Mouse (Mus musculus): ENCODE data around the gene Gm13277. TPM values are rescaled to one million over a fixed set of nuclear protein-coding genes. Genes with fewer than 3 reads are reported as not detected.
A peak's percentile ranks its signal among the peaks of the same experiment; 100 is the strongest.
"Not testable (repeated sequence)": the region's sequence is repeated elsewhere in the genome, so short reads cannot be mapped to it uniquely, and the experiment has no call there.

Gm13277 gene
- total RNA-seq, 2 experiments from 2014 or later = not detected

GRCm38 (mm10) chr4:88782335-88782734 is 6.1 kb upstream of the Gm13277 start:
- not testable (repeated sequence) for ATAC-seq (replicated peaks; ENCODE audit: poor library complexity, severe bottlenecking)

- not testable (repeated sequence) for ATAC-seq (replicated peaks; ENCODE audit: poor library complexity, severe bottlenecking)
These were observed 3.0 kb upstream of the Gm13277 start, which contains the start of gene Gm13276 for GRCm38 (mm10) chr4:88785409-88785808. Gm13276 (plus strand) TSS chr4:88785709.

GRCm38 (mm10) chr4:88791250-88791649 is 2.8 kb downstream of the Gm13277 start, which contains the start of gene Gm13278:
Gm13278 (plus strand) TSS chr4:88791550.
- ATAC-seq (replicated peaks; ENCODE audit: poor library complexity, severe bottlenecking) = not testable (repeated sequence)

GRCm38 (mm10) chr4:88793936-88794675 is 5.7 kb downstream of the Gm13277 start, which contains the start of gene Gm13275:
Gm13275 (plus strand) TSS chr4:88794487.
- ATAC-seq (replicated peaks; ENCODE audit: poor library complexity, severe bottlenecking) = not testable (repeated sequence)

- not testable (repeated sequence) for ATAC-seq (replicated peaks; ENCODE audit: poor library complexity, severe bottlenecking)
These were observed 8.7 kb downstream of the Gm13277 start, which contains the start of gene Gm13279 for GRCm38 (mm10) chr4:88797097-88797496. Gm13279 (plus strand) TSS chr4:88797397.

- ATAC-seq (replicated peaks; ENCODE audit: poor library complexity, severe bottlenecking) = not testable (repeated sequence)
These were observed 10.9 kb downstream of the Gm13277 start, which contains the start of gene Gm13285 for GRCm38 (mm10) chr4:88799365-88799764. Gm13285 (plus strand) TSS chr4:88799665.

GRCm38 (mm10) chr4:88802954-88803353 is 14.5 kb downstream of the Gm13277 start, which contains the start of gene Gm13287:
Gm13287 (plus strand) TSS chr4:88803254.
- not testable (repeated sequence) for ATAC-seq (replicated peaks; ENCODE audit: poor library complexity, severe bottlenecking)

GRCm38 (mm10) chr4:88805231-88805630 is 16.8 kb downstream of the Gm13277 start, which contains the start of gene Gm13288:
Gm13288 (plus strand) TSS chr4:88805531.
- ATAC-seq (replicated peaks; ENCODE audit: poor library complexity, severe bottlenecking) = not testable (repeated sequence)

- not testable (repeated sequence) for ATAC-seq (replicated peaks; ENCODE audit: poor library complexity, severe bottlenecking)
These were observed 17.3 kb downstream of the Gm13277 start for GRCm38 (mm10) chr4:88805761-88806160.

- no peak for ATAC-seq (replicated peaks; ENCODE audit: poor library complexity, severe bottlenecking)
These were observed 27.5 kb downstream of the Gm13277 start, which contains the start of gene Ifna7 for GRCm38 (mm10) chr4:88815928-88816327. Ifna7 (plus strand) TSS chr4:88816228.

GRCm38 (mm10) chr4:88819659-88820058 is 31.2 kb downstream of the Gm13277 start, which contains the start of gene Ifna11:
Ifna11 (plus strand) TSS chr4:88819959.
- ATAC-seq (replicated peaks; ENCODE audit: poor library complexity, severe bottlenecking) = no peak

- ATAC-seq (replicated peaks; ENCODE audit: poor library complexity, severe bottlenecking) = 0 out of 2 replicates have a peak, but pooled peaks have one; percentile 30
These were observed 34.6 kb downstream of the Gm13277 start for GRCm38 (mm10) chr4:88822995-88823394.

- ATAC-seq (replicated peaks; ENCODE audit: poor library complexity, severe bottlenecking) = not testable (repeated sequence)
These were observed 38.7 kb downstream of the Gm13277 start, which contains the start of gene Ifna6 for GRCm38 (mm10) chr4:88827116-88827515. Ifna6 (plus strand) TSS chr4:88827416.

GRCm38 (mm10) chr4:88830523-88830922 is 42.1 kb downstream of the Gm13277 start:
- ATAC-seq (replicated peaks; ENCODE audit: poor library complexity, severe bottlenecking) = peak; percentile 42; the same call in 1 of the 2 replicates

- ATAC-seq (replicated peaks; ENCODE audit: poor library complexity, severe bottlenecking) = not testable (repeated sequence)
These were observed 46.8 kb downstream of the Gm13277 start, which contains the start of gene Ifna5 for GRCm38 (mm10) chr4:88835225-88835624. Ifna5 (plus strand) TSS chr4:88835525.

Other genes with a start within 250 kb of the Gm13277 start
Only the 30 nearest of the 31 such genes appear.
- gene Ifna14, start 216.8 kb upstream of the Gm13277 start, total RNA-seq (2014; fragmentation: Nextera tagmentation) = not detected in 2 replicates
- gene Ifna14, start 216.8 kb upstream of the Gm13277 start, total RNA-seq (2017) = not detected in 2 replicates
- gene Ifna9, start 196.2 kb upstream of the Gm13277 start, total RNA-seq (2014; fragmentation: Nextera tagmentation) = not detected in 2 replicates
- not detected in 2 replicates for gene Ifna9, start 196.2 kb upstream of the Gm13277 start, total RNA-seq (2017)
- not detected in 2 replicates for gene Ifna12, start 185.3 kb upstream of the Gm13277 start, total RNA-seq (2014; fragmentation: Nextera tagmentation)
- not detected in 2 replicates for gene Ifna12, start 185.3 kb upstream of the Gm13277 start, total RNA-seq (2017)
- not detected in 2 replicates for gene C87499, start 154.2 kb upstream of the Gm13277 start, total RNA-seq (2014; fragmentation: Nextera tagmentation)
- gene C87499, start 154.2 kb upstream of the Gm13277 start, total RNA-seq (2017) = not detected in 2 replicates
- gene Ifna13, start 144.2 kb upstream of the Gm13277 start, total RNA-seq (2014; fragmentation: Nextera tagmentation) = not detected in 2 replicates
- not detected in 2 replicates for gene Ifna13, start 144.2 kb upstream of the Gm13277 start, total RNA-seq (2017)
- not detected in 2 replicates for gene Ifna16, start 111.7 kb upstream of the Gm13277 start, total RNA-seq (2014; fragmentation: Nextera tagmentation)
- not detected in 2 replicates for gene Ifna16, start 111.7 kb upstream of the Gm13277 start, total RNA-seq (2017)
- gene Ifna2, start 104.7 kb upstream of the Gm13277 start, total RNA-seq (2014; fragmentation: Nextera tagmentation) = not detected in 2 replicates
- gene Ifna2, start 104.7 kb upstream of the Gm13277 start, total RNA-seq (2017) = not detected in 2 replicates
- gene Ifnab, start 97.3 kb upstream of the Gm13277 start, total RNA-seq (2014; fragmentation: Nextera tagmentation) = not detected in 2 replicates
- gene Ifnab, start 97.3 kb upstream of the Gm13277 start, total RNA-seq (2017) = not detected in 2 replicates
- not detected in 2 replicates for gene Gm26566, start 66.8 kb upstream of the Gm13277 start, total RNA-seq (2014; fragmentation: Nextera tagmentation)
- 0.69 TPM in 1 of 2 replicates, not detected in the other for gene Gm26566, start 66.8 kb upstream of the Gm13277 start, total RNA-seq (2017)
- 33.5 and 45.5 TPM in 2 replicates for gene Klhl9, start 66.2 kb upstream of the Gm13277 start, total RNA-seq (2014; fragmentation: Nextera tagmentation)
- 72.4 and 96.0 TPM in 2 replicates for gene Klhl9, start 66.2 kb upstream of the Gm13277 start, total RNA-seq (2017)
- not detected in 2 replicates for gene Gm13271, start 33.8 kb upstream of the Gm13277 start, total RNA-seq (2014; fragmentation: Nextera tagmentation)
- gene Gm13271, start 33.8 kb upstream of the Gm13277 start, total RNA-seq (2017) = not detected in 2 replicates
- gene Gm13283, start 28.5 kb upstream of the Gm13277 start, total RNA-seq (2014; fragmentation: Nextera tagmentation) = 0.49 TPM in 1 of 2 replicates, not detected in the other
- 0.21 TPM in 1 of 2 replicates, not detected in the other for gene Gm13283, start 28.5 kb upstream of the Gm13277 start, total RNA-seq (2017)
- gene Gm13290, start 14.8 kb upstream of the Gm13277 start, total RNA-seq (2014; fragmentation: Nextera tagmentation) = not detected in 2 replicates
- gene Gm13290, start 14.8 kb upstream of the Gm13277 start, total RNA-seq (2017) = not detected in 2 replicates
- gene Gm13289, start 11.7 kb upstream of the Gm13277 start, total RNA-seq (2014; fragmentation: Nextera tagmentation) = not detected in 2 replicates
- not detected in 2 replicates for gene Gm13289, start 11.7 kb upstream of the Gm13277 start, total RNA-seq (2017)
- not detected in 2 replicates for gene Gm13272, start 8.8 kb upstream of the Gm13277 start, total RNA-seq (2014; fragmentation: Nextera tagmentation)
- not detected in 2 replicates for gene Gm13272, start 8.8 kb upstream of the Gm13277 start, total RNA-seq (2017)
- 1.5 TPM in 1 of 2 replicates, not detected in the other for gene Ifnz, start 6.5 kb upstream of the Gm13277 start, total RNA-seq (2014; fragmentation: Nextera tagmentation)
- 0.22 and 0.52 TPM in 2 replicates for gene Ifnz, start 6.5 kb upstream of the Gm13277 start, total RNA-seq (2017)
- not detected in 2 replicates for gene Gm13276, start 2.9 kb upstream of the Gm13277 start, total RNA-seq (2014; fragmentation: Nextera tagmentation)
- not detected in 2 replicates for gene Gm13276, start 2.9 kb upstream of the Gm13277 start, total RNA-seq (2017)
- gene Gm13278, start 2.9 kb downstream of the Gm13277 start, total RNA-seq (2014; fragmentation: Nextera tagmentation) = not detected in 2 replicates
- not detected in 2 replicates for gene Gm13278, start 2.9 kb downstream of the Gm13277 start, total RNA-seq (2017)
- not detected in 2 replicates for gene Gm13275, start 5.9 kb downstream of the Gm13277 start, total RNA-seq (2014; fragmentation: Nextera tagmentation)
- not detected in 2 replicates for gene Gm13275, start 5.9 kb downstream of the Gm13277 start, total RNA-seq (2017)
- not detected in 2 replicates for gene Gm13279, start 8.8 kb downstream of the Gm13277 start, total RNA-seq (2014; fragmentation: Nextera tagmentation)
- gene Gm13279, start 8.8 kb downstream of the Gm13277 start, total RNA-seq (2017) = not detected in 2 replicates
- not detected in 2 replicates for gene Gm13285, start 11.0 kb downstream of the Gm13277 start, total RNA-seq (2014; fragmentation: Nextera tagmentation)
- not detected in 2 replicates for gene Gm13285, start 11.0 kb downstream of the Gm13277 start, total RNA-seq (2017)
- not detected in 2 replicates for gene Gm13287, start 14.6 kb downstream of the Gm13277 start, total RNA-seq (2014; fragmentation: Nextera tagmentation)
- gene Gm13287, start 14.6 kb downstream of the Gm13277 start, total RNA-seq (2017) = not detected in 2 replicates
- not detected in 2 replicates for gene Gm13288, start 16.9 kb downstream of the Gm13277 start, total RNA-seq (2014; fragmentation: Nextera tagmentation)
- gene Gm13288, start 16.9 kb downstream of the Gm13277 start, total RNA-seq (2017) = not detected in 2 replicates
- not detected in 2 replicates for gene Ifna7, start 27.6 kb downstream of the Gm13277 start, total RNA-seq (2014; fragmentation: Nextera tagmentation)
- not detected in 2 replicates for gene Ifna7, start 27.6 kb downstream of the Gm13277 start, total RNA-seq (2017)
- not detected in 2 replicates for gene Ifna11, start 31.3 kb downstream of the Gm13277 start, total RNA-seq (2014; fragmentation: Nextera tagmentation)
- gene Ifna11, start 31.3 kb downstream of the Gm13277 start, total RNA-seq (2017) = not detected in 2 replicates
- not detected in 2 replicates for gene Ifna6, start 38.8 kb downstream of the Gm13277 start, total RNA-seq (2014; fragmentation: Nextera tagmentation)
- gene Ifna6, start 38.8 kb downstream of the Gm13277 start, total RNA-seq (2017) = not detected in 2 replicates
- not detected in 2 replicates for gene Ifna5, start 46.9 kb downstream of the Gm13277 start, total RNA-seq (2014; fragmentation: Nextera tagmentation)
- gene Ifna5, start 46.9 kb downstream of the Gm13277 start, total RNA-seq (2017) = not detected in 2 replicates
- gene Ifna4, start 53.2 kb downstream of the Gm13277 start, total RNA-seq (2014; fragmentation: Nextera tagmentation) = not detected in 2 replicates
- not detected in 2 replicates for gene Ifna4, start 53.2 kb downstream of the Gm13277 start, total RNA-seq (2017)
- not detected in 2 replicates for gene Ifna1, start 61.5 kb downstream of the Gm13277 start, total RNA-seq (2014; fragmentation: Nextera tagmentation)
- gene Ifna1, start 61.5 kb downstream of the Gm13277 start, total RNA-seq (2017) = not detected in 2 replicates
- gene Ifne, start 91.6 kb downstream of the Gm13277 start, total RNA-seq (2014; fragmentation: Nextera tagmentation) = not detected in 2 replicates
- not detected in 2 replicates for gene Ifne, start 91.6 kb downstream of the Gm13277 start, total RNA-seq (2017)